In genomic region chr10:93259826-93260225, GRCm38 (mm10) we compare ENCODE assay signal across 17 mouse cellular contexts. TPM values are rescaled to one million over a fixed set of nuclear protein-coding genes. Genes with fewer than 3 reads are reported as not detected.
DNase-seq lines count a peak whose midpoint lies in the region; ATAC-seq and TF ChIP-seq lines count a peak whose summit lies in the region.
"Had no signal": no experiment of that assay in that cellular context is flagged by ENCODE, and none has a peak within 500 bp of the region (broad histone marks: within the 10 kb centered on the region; RNA-seq: fewer than 3 reads in every experiment).

No protein-coding gene starts in this region.

- H3K4me2 ChIP-seq in kidney, embryonic 15.5 days: no peak overlapping the region
- no peak overlapping the region for H3K4me2 ChIP-seq in myocyte (ENCODE audit: low read depth)
- H3K4me2 ChIP-seq: embryonic facial prominence, embryonic 13.5 days; forebrain, embryonic 13.5 days; hindbrain, embryonic 15.5 days had no signal

- WGBS in kidney, embryonic 15.5 days: 70% methylated on average over 5 of the region's 5 CpGs

- H3ac ChIP-seq in myocyte (ENCODE audit: control insufficient read depth, insufficient read length): no peak overlapping the region

- TF ChIP-seq CTCF in brain, embryonic 14.5 days (IDR thresholded peaks at IDR 0.05; ENCODE audit: borderline replicate concordance, extremely low read depth, insufficient read depth, insufficient read length): no peak

- no peak for TF ChIP-seq POLR2A in brain, embryonic 14.5 days (IDR thresholded peaks at IDR 0.05; ENCODE audit: borderline replicate concordance, extremely low read depth, insufficient read depth, insufficient read length, poor library complexity, severe bottlenecking)
- TF ChIP-seq POLR2A in myocyte (IDR thresholded peaks at IDR 0.05; ENCODE audit: insufficient read length, low read depth): no peak

- peaks cover 51% of the 10 kb centered on the region for H3K4me1 ChIP-seq in kidney, embryonic 15.5 days

- H3K9me3 ChIP-seq in kidney, embryonic 15.5 days (replicated peaks): no peaks in the 10 kb centered on the region
- H3K9me3 ChIP-seq: embryonic facial prominence, embryonic 13.5 days; forebrain, embryonic 13.5 days; hindbrain, embryonic 15.5 days had no signal

- intact Hi-C loops in heart, postnatal 10 days (cut with DNase I): no loop called here

- ATAC-seq in kidney, embryonic 15.5 days (replicated peaks; ENCODE audit: low FRiP score): no peak
- ATAC-seq: forebrain, embryonic 13.5 days had no signal

- H3K9ac ChIP-seq in kidney, embryonic 15.5 days: no peak overlapping the region
- H3K9ac ChIP-seq: embryonic facial prominence, embryonic 13.5 days; forebrain, embryonic 13.5 days; hindbrain, embryonic 15.5 days had no signal

- no peak overlapping the region for H3K4me3 ChIP-seq in kidney, embryonic 15.5 days (replicated peaks)
- H3K4me3 ChIP-seq in myocyte: no peak overlapping the region
- H3K4me3 ChIP-seq: embryonic facial prominence, embryonic 13.5 days; forebrain, embryonic 13.5 days; hindbrain, embryonic 15.5 days had no signal

- peak overlapping the region; percentile 27; the same call in 1 of the 2 replicates for H3K27ac ChIP-seq in kidney, embryonic 15.5 days
- H3K27ac ChIP-seq: embryonic facial prominence, embryonic 13.5 days; forebrain, embryonic 13.5 days; hindbrain, embryonic 15.5 days had no signal

- peaks cover 38% of the 10 kb centered on the region for H3K36me3 ChIP-seq in kidney, embryonic 15.5 days
- H3K36me3 ChIP-seq in myocyte (ENCODE audit: control insufficient read depth, insufficient read depth): peaks cover 13% of the 10 kb centered on the region
- H3K36me3 ChIP-seq: hindbrain, embryonic 15.5 days had no signal

- DNase-seq in heart, adult 11 months: peak; percentile 83
- no peak for DNase-seq in heart, postnatal 10 days
- DNase-seq in kidney, postnatal 25 days: no peak
- DNase-seq in brain, embryonic 14.5 days (ENCODE audit: low read depth): peak; percentile 65
- DNase-seq in c-Kit-positive CD71-positive TER-119-positive erythroid progenitor cells, embryonic 14.5 days (ENCODE audit: low spot score): no peak
- DNase-seq: adrenal gland, adult 2 months; adrenal gland, postnatal 25 days; cerebellum, adult 11-12 months; cerebellum, adult 9-10 months; cerebellum, postnatal 36 days; gastrocnemius, postnatal 14 days; kidney, adult 11 months had no signal

- H3K79me2 ChIP-seq in myocyte (ENCODE audit: control insufficient read depth, insufficient read depth): no peaks in the 10 kb centered on the region

- no peaks in the 10 kb centered on the region for H3K27me3 ChIP-seq in kidney, embryonic 15.5 days
- H3K27me3 ChIP-seq in myocyte (ENCODE audit: control insufficient read depth, insufficient read depth, insufficient read length): no peaks in the 10 kb centered on the region
- H3K27me3 ChIP-seq: embryonic facial prominence, embryonic 13.5 days; forebrain, embryonic 13.5 days; hindbrain, embryonic 15.5 days had no signal

TF ChIP-seq in myocyte, 11 proteins besides CTCF, POLR2A, EP300 and RAD21:
- no peak for TF ChIP-seq MYOG (IDR thresholded peaks at IDR 0.05; ENCODE audit: control insufficient read depth in 1 of 3, insufficient read depth in 1 of 3, insufficient read length in 2 of 3, low read depth in 2 of 3)
- peak; percentile 25 for TF ChIP-seq POLR2AphosphoS2 (IDR thresholded peaks at IDR 0.05; ENCODE audit: insufficient read length, low read depth)
TF ChIP-seq in myocyte: peak in this region for 1.

RNA-seq across cellular contexts. Expression of gene Elk3, which starts 51.1 kb away (rescaled TPM):
- total RNA-seq in heart, postnatal 10 days (2021): 100 to 1,000 TPM; 106 to 115 TPM
- 41.9 and 43.7 TPM in 2 replicates for polyA plus RNA-seq in kidney, embryonic 15.5 days (2015; fragmentation: Nextera tagmentation; extraction: Ambion mirVana)
- polyA plus RNA-seq in brain, embryonic 14.5 days (2012; rRNA removed): 14.2 and 16.0 TPM in 2 replicates
- 28.4 TPM for polyA plus RNA-seq in myocyte (2012; fragmentation: generic; extraction: Trizol)

Comparison
In these comparisons a context has a peak if more than half of its experiments do, and no peak if none do; other contexts are left out.
1. DNase-seq: peak in heart, adult 11 months (single experiment) and brain, embryonic 14.5 days (single experiment); none in heart, postnatal 10 days (0 of 2), kidney, postnatal 25 days (0 of 2) and c-Kit-positive CD71-positive TER-119-positive erythroid progenitor cells, embryonic 14.5 days (single experiment).